Mouse (Mus musculus) heart, adult 2 months (tissue): ENCODE results near the gene Glud1. TPM values are rescaled to one million over a fixed set of nuclear protein-coding genes. Genes with fewer than 3 reads are reported as not detected.

Source experiments
- DNase-seq, 2 experiments: peaks; one replicate each; pipeline ENCODE4 v3.0.0; 2021
- H3K27ac ChIP-seq: fragments of 200-600 bp; 2 replicates; pipeline ENCODE4 v1.8.1; 2022
- H3K27me3 ChIP-seq: fragments of 200-500 bp; 2 replicates; pipeline ENCODE4 v1.6.1; 2012; ENCODE audit warnings: mild to moderate bottlenecking, low read length, inconsistent platforms, mixed read lengths; ENCODE audit not compliant: control insufficient read depth, insufficient read depth
- H3K36me3 ChIP-seq: fragments of 200-500 bp; 2 replicates; pipeline ENCODE4 v1.6.1; 2012; ENCODE audit warnings: low read length, inconsistent platforms; ENCODE audit not compliant: control insufficient read depth, insufficient read depth
- H3K4me1 ChIP-seq: fragments of 200-500 bp; 2 replicates; pipeline ENCODE4 v1.6.1; 2011; ENCODE audit warnings: low read length; ENCODE audit not compliant: control insufficient read depth, insufficient read depth
- H3K4me3 ChIP-seq: fragments of 200-600 bp; 2 replicates; pipeline ENCODE4 v1.8.1; 2022
- H3K79me2 ChIP-seq: fragments of 200-500 bp; replicated peaks from 2 replicates; pipeline ENCODE4 v1.6.1; 2012; ENCODE audit warnings: mild to moderate bottlenecking, inconsistent platforms, low read length, moderate library complexity, mixed read lengths; ENCODE audit not compliant: control insufficient read depth, insufficient read depth
- H3K9ac ChIP-seq: fragments of 200-500 bp; 2 replicates; pipeline ENCODE4 v1.6.1; 2012; ENCODE audit warnings: low read depth, mild to moderate bottlenecking, control low read depth, inconsistent platforms, low read length, mixed read lengths
- CTCF ChIP-seq: fragments of 200-600 bp; IDR thresholded peaks from 2 replicates; pipeline ENCODE4 v1.8.1; 2022; ENCODE audit warnings: antibody characterized with exemption, mild to moderate bottlenecking, moderate library complexity
- EP300 ChIP-seq: fragments of 200-500 bp; IDR thresholded peaks from 2 replicates; pipeline ENCODE4 v1.6.1; 2011; ENCODE audit warnings: low read depth, low read length, control low read depth; ENCODE audit not compliant: insufficient read depth
- POLR2A ChIP-seq: fragments of 200-500 bp; IDR thresholded peaks from 2 replicates; pipeline ENCODE4 v1.6.1; 2011; ENCODE audit warnings: mild to moderate bottlenecking, low read depth, low read length, control low read depth; ENCODE audit not compliant: insufficient read depth
- WGBS: fragments of 180-500 bp; shearing (Covaris S2); methylation state at CpG from one replicate; pipeline ENCODE4 v1.1.7; 2018; 5-methylcytosine and 5-hydroxymethylcytosine counted together
- intact Hi-C: fragments of 180-260 bp; cut with DNase I; formaldehyde crosslinking; loops from one replicate; pipeline ENCODE4 v1.15.1; 2025
- polyA plus RNA-seq: library from polyadenylated mRNA; depleted of rRNA; stranded (reverse); fragments of >200 nt; gene quantifications from 2 replicates; pipeline ENCODE4 v1.2.3, GENCODE M21; 2012
- total RNA-seq, 2 experiments: library from RNA; stranded (reverse); gene quantifications; 2 replicates each; pipeline ENCODE4 v1.2.3; 2021

The Glud1 gene
- total and polyA plus RNA-seq, 3 experiments: 52.1 to 148 (median 127) TPM

- no peak overlapping the region for H3K4me3 ChIP-seq
- intact Hi-C loops: no loop called here
- H3K9ac ChIP-seq: no peak overlapping the region
- peaks cover 5% of the 10 kb centered on the region for H3K4me1 ChIP-seq
- DNase-seq: no peak
- H3K27ac ChIP-seq: no peak overlapping the region
- WGBS: 92% methylated on average over 2 of the region's 2 CpGs
- no peaks in the 10 kb centered on the region for H3K27me3 ChIP-seq
- TF ChIP-seq POLR2A: no peak
- no peak for TF ChIP-seq EP300
- no peak for TF ChIP-seq CTCF
- H3K79me2 ChIP-seq: no peaks in the 10 kb centered on the region
- H3K36me3 ChIP-seq: no peaks in the 10 kb centered on the region
Observed at GRCm38 (mm10) chr14:34365147-34365507, 54.6 kb downstream of the Glud1 start.

GRCm38 (mm10) chr14:34370203-34370602, 59.7 kb downstream of the Glud1 start:
- intact Hi-C loops: loop anchor here (5.0 kb wide), 1 partner anchor 197 kb away; no protein-coding TSS in a partner anchor
- H3K27ac ChIP-seq: no peak overlapping the region
- H3K79me2 ChIP-seq: no peaks in the 10 kb centered on the region

GRCm38 (mm10) chr14:34370921-34371320, 60.4 kb downstream of the Glud1 start:
- Histone ChIP-seq H3K4me1 (peaks cover 1% of the 10 kb centered on the region; the same call in 1 of the 2 replicates), H3K9ac (no peak overlapping the region), H3K27ac (no peak overlapping the region), H3K79me2 (no peaks in the 10 kb centered on the region), H3K27me3 (no peaks in the 10 kb centered on the region), H3K4me3 (no peak overlapping the region), H3K36me3 (no peaks in the 10 kb centered on the region)
- WGBS: 87% methylated on average over 3 of the region's 3 CpGs
- TF ChIP-seq CTCF (no peak), EP300 (no peak), POLR2A (no peak)
- intact Hi-C loops: loop anchor here (5.0 kb wide), 1 partner anchor 196 kb away; no protein-coding TSS in a partner anchor
- DNase-seq: no peak

More at GRCm38 (mm10) chr14:34370203-34370602, 59.7 kb downstream of the Glud1 start:
- peak; percentile 47 for TF ChIP-seq CTCF
- TF ChIP-seq EP300: no peak
- H3K9ac ChIP-seq: no peak overlapping the region
- H3K36me3 ChIP-seq: no peaks in the 10 kb centered on the region
- no peaks in the 10 kb centered on the region for H3K27me3 ChIP-seq
- no peak for DNase-seq
- WGBS: 73% methylated on average over 3 of the region's 3 CpGs
- no peak overlapping the region for H3K4me3 ChIP-seq
- H3K4me1 ChIP-seq: peaks cover 1% of the 10 kb centered on the region; the same call in 1 of the 2 replicates

- DNase-seq: no peak
- peaks cover 1% of the 10 kb centered on the region for H3K4me1 ChIP-seq
- no peaks in the 10 kb centered on the region for H3K79me2 ChIP-seq
- 67% methylated on average over 2 of the region's 2 CpGs for WGBS
- H3K4me3 ChIP-seq: no peak overlapping the region
- H3K9ac ChIP-seq: no peak overlapping the region
- TF ChIP-seq EP300: no peak
- TF ChIP-seq CTCF: no peak
- H3K36me3 ChIP-seq: no peaks in the 10 kb centered on the region
- intact Hi-C loops: loop anchor here (1.0 to 5.0 kb wide), 3 partner anchors 30 to 196 kb away; no protein-coding TSS in a partner anchor
- H3K27me3 ChIP-seq: no peaks in the 10 kb centered on the region
- H3K27ac ChIP-seq: no peak overlapping the region
Observed at GRCm38 (mm10) chr14:34371763-34372162, 61.2 kb downstream of the Glud1 start.

- no peaks in the 10 kb centered on the region for H3K79me2 ChIP-seq
- no peak overlapping the region for H3K4me3 ChIP-seq
- WGBS: 83% methylated on average over 6 of the region's 6 CpGs
- H3K27ac ChIP-seq: no peak overlapping the region
- no peaks in the 10 kb centered on the region for H3K36me3 ChIP-seq
- peak; percentile 61 to 76 for DNase-seq
- no peak overlapping the region for H3K9ac ChIP-seq
- intact Hi-C loops: loop anchor here (1.0 to 5.0 kb wide), 3 partner anchors 29 to 195 kb away; no protein-coding TSS in a partner anchor
- peaks cover 1% of the 10 kb centered on the region for H3K4me1 ChIP-seq
- H3K27me3 ChIP-seq: no peaks in the 10 kb centered on the region
- TF ChIP-seq EP300 (0 out of 2 replicates have a peak, but pooled peaks have one; percentile 42), CTCF (peak; percentile 97), POLR2A (no peak)
Observed at GRCm38 (mm10) chr14:34372646-34373045, 62.1 kb downstream of the Glud1 start.

GRCm38 (mm10) chr14:34373581-34373980, 63.1 kb downstream of the Glud1 start:
- H3K9ac ChIP-seq: no peak overlapping the region
- intact Hi-C loops: loop anchor here (5.0 kb wide), 1 partner anchor 194 kb away; no protein-coding TSS in a partner anchor
- no peak for DNase-seq
- TF ChIP-seq CTCF (no peak), POLR2A (no peak), EP300 (no peak)
- 83% methylated on average over 6 of the region's 6 CpGs for WGBS
- H3K79me2 ChIP-seq: no peaks in the 10 kb centered on the region
- no peak overlapping the region; the same call in 1 of the 2 replicates for H3K4me3 ChIP-seq
- H3K4me1 ChIP-seq: peaks cover 4% of the 10 kb centered on the region
- H3K27me3 ChIP-seq: no peaks in the 10 kb centered on the region
- no peaks in the 10 kb centered on the region for H3K36me3 ChIP-seq
- H3K27ac ChIP-seq: peak overlapping the region; percentile 90; the same call in 1 of the 2 replicates
